Mouse (Mus musculus) limb, embryonic 13.5 days (tissue): ENCODE measurements at regions not wholly inside any gene's neighbourhood (a gene's known extent, or its start where the extent isn't known, plus 50 kb on each side); places are given as distances from the start of the nearest gene placed in this dataset.
A peak's percentile ranks its signal among the peaks of the same experiment; 100 is the strongest.

Source experiments
- ATAC-seq: fragments of 200-750 bp; cut with Nextera tagmentation; 2 replicates; pipeline ENCODE4 v1.8.0; 2017; ENCODE audit warnings: low read depth, moderate number of reproducible peaks, moderate TSS enrichment; ENCODE audit not compliant: low FRiP score
- H3K27ac ChIP-seq: fragments of 300-500 bp; sonication (generic); 2 replicates; pipeline ENCODE4 v1.5.1; 2015; ENCODE audit warnings: inconsistent platforms, mild to moderate bottlenecking, moderate library complexity
- H3K27me3 ChIP-seq: fragments of 300-500 bp; sonication (generic); 2 replicates; pipeline ENCODE4 v1.6.1; 2015; ENCODE audit warnings: mild to moderate bottlenecking, inconsistent platforms
- H3K36me3 ChIP-seq: fragments of 300-500 bp; sonication (generic); 2 replicates; pipeline ENCODE4 v1.6.1; 2015; ENCODE audit warnings: inconsistent platforms, mild to moderate bottlenecking, moderate library complexity
- H3K4me1 ChIP-seq: fragments of 300-500 bp; sonication (generic); 2 replicates; pipeline ENCODE4 v1.6.1; 2015; ENCODE audit warnings: inconsistent platforms
- H3K4me2 ChIP-seq: fragments of 300-500 bp; sonication (generic); replicated peaks from 2 replicates; pipeline ENCODE4 v1.6.1; 2015; ENCODE audit warnings: inconsistent platforms, mild to moderate bottlenecking, moderate library complexity
- H3K4me3 ChIP-seq: fragments of 300-500 bp; sonication (generic); 2 replicates; pipeline ENCODE4 v1.5.1; 2015; ENCODE audit warnings: moderate library complexity, mild to moderate bottlenecking, inconsistent platforms
- H3K9ac ChIP-seq: fragments of 300-500 bp; sonication (generic); 2 replicates; pipeline ENCODE4 v1.6.1; 2015; ENCODE audit warnings: mild to moderate bottlenecking, inconsistent platforms
- H3K9me3 ChIP-seq: fragments of 300-500 bp; sonication (generic); 2 replicates; pipeline ENCODE4 v1.6.1; 2016; ENCODE audit warnings: inconsistent platforms
- WGBS: fragments of 180-500 bp; shearing (Covaris S2); methylation state at CpG from one replicate; pipeline ENCODE4 v1.1.7; 2015; 5-methylcytosine and 5-hydroxymethylcytosine counted together

DNA sequence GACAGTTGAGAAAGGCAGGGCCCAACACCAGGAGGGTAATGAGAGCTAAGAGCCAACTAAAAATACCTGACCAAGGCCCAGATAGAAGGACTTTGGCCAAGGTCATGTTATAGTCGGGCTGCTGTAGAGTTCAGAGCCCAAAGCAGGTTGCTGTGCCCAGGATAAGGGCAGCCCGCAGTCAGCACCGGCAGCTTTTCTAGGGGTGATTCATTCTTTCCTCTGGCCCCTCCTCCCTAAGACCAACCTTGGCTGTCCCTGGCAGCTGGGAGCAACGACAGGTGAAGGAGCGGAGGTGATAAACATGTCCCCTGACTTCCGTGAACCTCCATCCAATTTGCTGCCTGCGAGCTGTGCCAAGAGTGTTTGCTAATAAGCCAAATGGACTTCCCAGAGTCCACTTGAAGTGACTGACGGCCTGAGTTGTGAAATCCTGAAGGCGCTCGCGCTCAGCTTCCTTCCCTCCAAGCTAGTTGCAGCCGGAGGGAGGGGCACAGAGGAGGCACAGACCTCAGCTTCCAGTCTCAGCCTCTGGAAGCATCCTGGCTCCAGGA lies 144.2 kb upstream of the Igsf21 start:
- WGBS: 62% methylated on average over 12 of the region's 12 CpGs
- no peaks in the 10 kb centered on the region for H3K36me3 ChIP-seq
- H3K27ac ChIP-seq: no peak overlapping the region
- no peak for ATAC-seq
- no peaks in the 10 kb centered on the region for H3K4me1 ChIP-seq
- no peak overlapping the region for H3K9ac ChIP-seq
- H3K27me3 ChIP-seq: peaks cover 8% of the 10 kb centered on the region; the same call in 1 of the 2 replicates
- no peaks in the 10 kb centered on the region for H3K9me3 ChIP-seq
- H3K4me2 ChIP-seq: no peak overlapping the region
- H3K4me3 ChIP-seq: no peak overlapping the region

DNA sequence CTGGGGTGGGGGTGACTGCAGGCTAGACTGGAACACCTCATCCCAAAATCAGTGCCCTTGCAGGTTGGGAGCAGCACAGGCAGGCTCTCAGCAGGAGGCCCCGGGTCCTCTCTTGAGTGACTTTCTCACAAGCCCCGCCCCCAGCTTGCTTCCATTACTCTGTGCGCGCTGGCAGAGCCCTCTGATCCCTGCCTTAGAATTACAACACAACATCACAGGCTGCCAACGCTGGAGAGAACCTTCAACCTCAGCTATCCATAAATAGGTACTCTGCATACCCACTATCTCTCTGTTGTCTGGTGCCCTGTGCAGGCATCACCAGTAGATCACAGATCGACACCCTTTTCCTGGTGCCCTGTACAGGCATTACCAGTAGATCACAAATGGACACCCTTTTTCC lies 139.1 kb upstream of the Igsf21 start:
- Histone ChIP-seq H3K27me3 (peaks cover 7% of the 10 kb centered on the region; the same call in 1 of the 2 replicates), H3K4me1 (peaks cover 10% of the 10 kb centered on the region), H3K36me3 (no peaks in the 10 kb centered on the region), H3K9ac (no peak overlapping the region), H3K9me3 (0 out of 2 replicates have a peak, but pooled peaks cover 4% of the 10 kb centered on the region), H3K4me3 (no peak overlapping the region), H3K27ac (no peak overlapping the region), H3K4me2 (no peak overlapping the region)
- WGBS: 56% methylated on average over 6 of the region's 6 CpGs
- no peak for ATAC-seq

DNA sequence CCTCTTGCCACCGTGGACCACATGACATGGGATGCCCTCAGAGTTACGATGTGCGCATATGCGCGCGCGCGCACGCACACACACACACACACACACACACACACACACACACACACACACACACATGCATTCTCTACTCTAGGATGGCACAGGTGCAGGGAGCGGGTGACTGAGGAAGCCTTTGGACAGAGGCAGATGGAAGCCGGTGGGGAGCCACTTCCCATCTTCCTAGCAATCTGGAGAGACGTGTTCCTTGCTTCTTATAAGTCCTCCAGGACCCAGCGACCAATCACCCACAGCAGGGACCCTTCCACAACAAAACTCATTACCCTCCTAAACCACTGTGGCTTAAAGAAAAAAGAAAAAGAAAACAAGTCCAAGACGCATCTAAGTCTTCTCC lies 138.6 kb upstream of the Igsf21 start:
- 91% methylated on average over 12 of the region's 14 CpGs for WGBS
- no peak overlapping the region for H3K9ac ChIP-seq
- no peak for ATAC-seq
- H3K27ac ChIP-seq: no peak overlapping the region
- H3K4me3 ChIP-seq: no peak overlapping the region
- H3K9me3 ChIP-seq: 0 out of 2 replicates have a peak, but pooled peaks cover 4% of the 10 kb centered on the region
- H3K36me3 ChIP-seq: no peaks in the 10 kb centered on the region
- no peak overlapping the region for H3K4me2 ChIP-seq
- peaks cover 10% of the 10 kb centered on the region; the same call in 1 of the 2 replicates for H3K27me3 ChIP-seq
- peaks cover 10% of the 10 kb centered on the region for H3K4me1 ChIP-seq

DNA sequence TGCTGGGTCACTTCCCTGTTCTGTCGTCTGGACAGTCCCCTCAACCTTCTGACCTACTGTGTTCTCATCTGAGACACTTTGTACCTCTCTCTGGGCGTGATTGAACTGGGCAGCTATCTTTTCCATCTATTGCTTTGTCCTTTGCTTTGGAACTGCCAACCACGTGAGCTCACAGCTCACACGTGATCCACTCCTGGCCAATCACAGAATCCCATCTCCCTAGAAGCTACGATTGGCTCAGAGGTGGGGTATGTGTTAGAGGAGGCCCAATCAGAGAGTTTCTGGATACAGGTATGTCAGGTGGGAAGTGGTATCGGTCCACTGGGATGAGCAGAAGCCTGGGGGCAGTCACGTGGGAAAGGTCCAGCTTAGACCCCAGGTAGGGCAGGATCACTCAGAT lies 137.0 kb upstream of the Igsf21 start:
- ATAC-seq: no peak
- Histone ChIP-seq H3K4me1 (peaks cover 10% of the 10 kb centered on the region), H3K4me2 (no peak overlapping the region), H3K9me3 (0 out of 2 replicates have a peak, but pooled peaks cover 4% of the 10 kb centered on the region), H3K9ac (no peak overlapping the region), H3K27me3 (peaks cover 17% of the 10 kb centered on the region; the same call in 1 of the 2 replicates), H3K36me3 (no peaks in the 10 kb centered on the region), H3K27ac (no peak overlapping the region), H3K4me3 (no peak overlapping the region)
- 80% methylated on average over 7 of the region's 7 CpGs for WGBS

GRCm38 (mm10) chr4:140380733-140381132 lies 134.1 kb upstream of the Igsf21 start:
- Histone ChIP-seq H3K27me3 (peaks cover 41% of the 10 kb centered on the region), H3K4me1 (peaks cover 10% of the 10 kb centered on the region), H3K4me3 (no peak overlapping the region), H3K27ac (no peak overlapping the region), H3K36me3 (no peaks in the 10 kb centered on the region), H3K9ac (no peak overlapping the region), H3K9me3 (0 out of 2 replicates have a peak, but pooled peaks cover 4% of the 10 kb centered on the region), H3K4me2 (peak overlapping the region; percentile 27; the same call in 1 of the 2 replicates)
- ATAC-seq: no peak
- WGBS: 24% methylated on average over 13 of the region's 13 CpGs

DNA sequence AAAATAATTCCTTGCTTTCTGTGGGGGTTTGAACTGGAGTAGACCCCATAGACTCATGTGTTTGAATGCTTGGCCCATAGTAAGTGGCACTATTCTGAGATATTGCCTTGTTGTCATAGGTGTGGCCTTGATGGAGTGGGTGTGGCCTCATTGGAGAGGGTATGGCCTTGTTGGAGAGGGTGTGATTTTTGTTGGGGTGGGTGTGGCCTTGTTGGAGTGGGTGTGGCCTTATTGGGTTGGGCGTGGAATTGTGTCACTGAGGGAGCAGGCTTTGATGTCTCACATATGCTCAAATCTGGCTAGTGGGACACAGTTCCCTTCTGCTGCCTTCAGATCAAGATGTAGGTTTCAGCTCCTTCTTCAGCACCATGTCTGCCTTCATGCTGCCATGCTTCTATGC lies 131.4 kb upstream of the Igsf21 start:
- ATAC-seq: no peak
- Histone ChIP-seq H3K4me3 (no peak overlapping the region), H3K4me2 (no peak overlapping the region), H3K9ac (no peak overlapping the region), H3K27me3 (peaks cover 43% of the 10 kb centered on the region), H3K36me3 (no peaks in the 10 kb centered on the region), H3K9me3 (0 out of 2 replicates have a peak, but pooled peaks cover 4% of the 10 kb centered on the region), H3K27ac (no peak overlapping the region), H3K4me1 (peaks cover 10% of the 10 kb centered on the region)
- WGBS: 67% methylated on average over 1 of the region's 1 CpGs

DNA sequence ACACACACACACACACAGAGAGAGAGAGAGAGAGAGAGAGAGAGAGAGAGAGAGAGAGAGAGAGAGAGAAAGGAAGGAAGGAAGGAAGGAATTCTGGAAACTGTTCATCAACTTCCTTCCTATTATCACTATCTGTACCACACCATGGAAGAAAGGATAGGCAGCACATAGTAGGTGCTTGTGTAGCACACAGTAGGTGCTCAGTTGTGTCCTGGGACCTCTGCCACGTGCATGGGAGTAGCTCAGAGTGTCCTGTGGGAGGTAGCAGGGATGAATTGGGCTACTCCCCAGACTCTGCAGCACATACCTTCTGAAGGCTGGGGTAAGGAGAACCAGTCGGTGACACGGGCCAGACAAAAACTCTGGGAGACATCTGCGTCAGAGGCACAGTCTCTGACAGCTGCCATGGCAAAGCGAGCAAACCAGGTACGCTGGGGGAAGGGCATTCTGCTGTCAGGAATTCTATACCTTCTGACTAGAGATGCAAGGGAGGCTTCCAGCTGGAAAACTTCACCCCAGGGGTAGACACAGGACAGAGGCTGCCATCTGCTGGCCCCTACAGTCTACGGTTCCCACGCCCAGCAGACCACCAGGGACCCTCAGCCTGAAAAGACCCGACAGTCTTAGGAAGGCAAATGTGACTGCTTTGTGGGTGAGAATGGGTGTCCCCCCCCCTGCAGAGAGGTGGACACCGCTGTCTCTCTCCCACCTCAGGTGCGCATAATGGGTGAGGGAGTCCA lies 126.2 kb upstream of the Igsf21 start:
- no peak overlapping the region for H3K4me3 ChIP-seq
- no peak for ATAC-seq
- WGBS: 47% methylated on average over 11 of the region's 11 CpGs
- H3K27me3 ChIP-seq: peaks cover 32% of the 10 kb centered on the region
- no peaks in the 10 kb centered on the region for H3K4me1 ChIP-seq
- H3K9ac ChIP-seq: no peak overlapping the region
- no peak overlapping the region for H3K27ac ChIP-seq
- no peak overlapping the region for H3K4me2 ChIP-seq
- no peaks in the 10 kb centered on the region; the same call in 1 of the 2 replicates for H3K9me3 ChIP-seq
- H3K36me3 ChIP-seq: no peaks in the 10 kb centered on the region

GRCm38 (mm10) chr4:140371426-140372213 lies 125.0 kb upstream of the Igsf21 start:
- Histone ChIP-seq H3K27me3 (peaks cover 21% of the 10 kb centered on the region), H3K27ac (no peak overlapping the region), H3K4me1 (no peaks in the 10 kb centered on the region), H3K36me3 (no peaks in the 10 kb centered on the region), H3K4me2 (no peak overlapping the region), H3K9ac (no peak overlapping the region), H3K9me3 (no peaks in the 10 kb centered on the region; the same call in 1 of the 2 replicates), H3K4me3 (no peak overlapping the region)
- WGBS: 82% methylated on average over 20 of the region's 20 CpGs
- ATAC-seq: no peak

- 39% methylated on average over 8 of the region's 8 CpGs for WGBS
- Histone ChIP-seq H3K9ac (no peak overlapping the region), H3K9me3 (no peaks in the 10 kb centered on the region; the same call in 1 of the 2 replicates), H3K4me2 (no peak overlapping the region), H3K36me3 (no peaks in the 10 kb centered on the region), H3K4me3 (no peak overlapping the region), H3K27me3 (peaks cover 7% of the 10 kb centered on the region; the same call in 1 of the 2 replicates), H3K27ac (no peak overlapping the region), H3K4me1 (no peaks in the 10 kb centered on the region)
- ATAC-seq: no peak
Measured at GRCm38 (mm10) chr4:140366975-140367680, 120.5 kb upstream of the Igsf21 start.

GRCm38 (mm10) chr4:140358846-140359245 lies 112.3 kb upstream of the Igsf21 start:
- no peaks in the 10 kb centered on the region for H3K27me3 ChIP-seq
- no peaks in the 10 kb centered on the region for H3K9me3 ChIP-seq
- no peak overlapping the region for H3K9ac ChIP-seq
- no peaks in the 10 kb centered on the region for H3K4me1 ChIP-seq
- 94% methylated on average over 4 of the region's 4 CpGs for WGBS
- H3K27ac ChIP-seq: no peak overlapping the region
- no peaks in the 10 kb centered on the region for H3K36me3 ChIP-seq
- no peak for ATAC-seq
- no peak overlapping the region for H3K4me3 ChIP-seq
- H3K4me2 ChIP-seq: no peak overlapping the region

GRCm38 (mm10) chr4:140358103-140358502 lies 111.5 kb upstream of the Igsf21 start:
- H3K27ac ChIP-seq: no peak overlapping the region
- H3K4me1 ChIP-seq: no peaks in the 10 kb centered on the region
- no peaks in the 10 kb centered on the region for H3K36me3 ChIP-seq
- no peak overlapping the region for H3K9ac ChIP-seq
- no peak for ATAC-seq
- no peak overlapping the region for H3K4me3 ChIP-seq
- H3K9me3 ChIP-seq: no peaks in the 10 kb centered on the region
- WGBS: 10% methylated on average over 5 of the region's 5 CpGs
- no peaks in the 10 kb centered on the region for H3K27me3 ChIP-seq
- H3K4me2 ChIP-seq: no peak overlapping the region
